Mouse (Mus musculus): ENCODE results near the gene Slc5a10.

The Slc5a10 gene

GRCm38 (mm10) chr11:61669492-61670490 is 50.8 kb downstream of the Slc5a10 start:
- no peak for DNase-seq (ENCODE audit: low spot score in 2 of 2)

- no peak for DNase-seq (ENCODE audit: low spot score in 2 of 2)
These were observed 52.8 kb downstream of the Slc5a10 start for GRCm38 (mm10) chr11:61667782-61668181.

GRCm38 (mm10) chr11:61667248-61667647 is 53.4 kb downstream of the Slc5a10 start:
- no peak for DNase-seq (ENCODE audit: low spot score in 2 of 2)

GRCm38 (mm10) chr11:61665991-61666799 is 54.4 kb downstream of the Slc5a10 start:
- DNase-seq (ENCODE audit: low spot score in 2 of 2) = peak in 1 of 2 experiments; percentile 55

GRCm38 (mm10) chr11:61665401-61665800 is 55.2 kb downstream of the Slc5a10 start:
- no peak for DNase-seq (ENCODE audit: low spot score in 2 of 2)

- no peak for DNase-seq (ENCODE audit: low spot score in 2 of 2)
These were observed 58.4 kb downstream of the Slc5a10 start for GRCm38 (mm10) chr11:61662189-61662588.

GRCm38 (mm10) chr11:61660806-61661392 is 59.7 kb downstream of the Slc5a10 start:
- DNase-seq (ENCODE audit: low spot score in 2 of 2) = no peak

- no peak for DNase-seq (ENCODE audit: low spot score in 2 of 2)
These were observed 60.6 kb downstream of the Slc5a10 start for GRCm38 (mm10) chr11:61660001-61660400.

GRCm38 (mm10) chr11:61659011-61659858 is 61.4 kb downstream of the Slc5a10 start:
- peak in 1 of 2 experiments; percentile 21 for DNase-seq (ENCODE audit: low spot score in 2 of 2)

- DNase-seq (ENCODE audit: low spot score in 2 of 2) = no peak
These were observed 62.2 kb downstream of the Slc5a10 start for GRCm38 (mm10) chr11:61658360-61658922.

- no peak for DNase-seq (ENCODE audit: low spot score in 2 of 2)
These were observed 63.2 kb downstream of the Slc5a10 start for GRCm38 (mm10) chr11:61657432-61657831.

- DNase-seq (ENCODE audit: low spot score in 2 of 2) = no peak
These were observed 64.3 kb downstream of the Slc5a10 start for GRCm38 (mm10) chr11:61656148-61656850.

GRCm38 (mm10) chr11:61655649-61656048 is 65.0 kb downstream of the Slc5a10 start:
- no peak for DNase-seq (ENCODE audit: low spot score in 2 of 2)

GRCm38 (mm10) chr11:61654786-61655311 is 65.8 kb downstream of the Slc5a10 start:
- no peak for DNase-seq (ENCODE audit: low spot score in 2 of 2)

- no peak for DNase-seq (ENCODE audit: low spot score in 2 of 2)
These were observed 67.1 kb downstream of the Slc5a10 start for GRCm38 (mm10) chr11:61653568-61653967.

GRCm38 (mm10) chr11:61652686-61653447 is 67.8 kb downstream of the Slc5a10 start, which contains the start of gene Grap:
Gene Grap, plus strand, starts transcription at chr11:61653265.
- no peak for DNase-seq (ENCODE audit: low spot score in 2 of 2)

GRCm38 (mm10) chr11:61652216-61652615 is 68.4 kb downstream of the Slc5a10 start:
- no peak for DNase-seq (ENCODE audit: low spot score in 2 of 2)

- no peak for DNase-seq (ENCODE audit: low spot score in 2 of 2)
These were observed 70.0 kb downstream of the Slc5a10 start for GRCm38 (mm10) chr11:61650470-61651265.

All from left cerebral cortex, adult 9 months (tissue).